Mouse (Mus musculus): ENCODE data around the gene Gm10644.

- no peak for TF ChIP-seq POLR2A (IDR thresholded peaks at IDR 0.05; ENCODE audit: borderline replicate concordance, low read depth, low read length)
- TF ChIP-seq CTCF (IDR thresholded peaks at IDR 0.05; ENCODE audit: low read depth, low read length): no peak
Measured at GRCm38 (mm10) chr8:83972150-83973120, 17.4 kb upstream of the Gm10644 start, which contains the start of gene Prkaca.
